Mouse (Mus musculus) left cerebral cortex, postnatal 14 days (tissue): ENCODE results near the gene Apol6. TPM values are rescaled to one million over a fixed set of nuclear protein-coding genes. Genes with fewer than 3 reads are reported as not detected.

Experiments
- DNase-seq, 2 experiments: peaks; one replicate each; pipeline ENCODE4 v3.0.0; 2021 to 2022; ENCODE audit warnings: low spot score in 2 of 2, mixed read lengths in 1 of 2
- intact Hi-C: fragments of 180-260 bp; cut with DNase I; formaldehyde crosslinking; loops from one replicate; pipeline ENCODE4 v1.15.1; 2025
- total RNA-seq, 2 experiments: library from RNA; stranded (reverse); gene quantifications; 2 replicates each; pipeline ENCODE4 v1.2.3; 2021

The Apol6 gene
- total RNA-seq, 2 experiments from 2014 or later, result 0.20 to 0.40 TPM

- intact Hi-C loops, result no loop called here
Measured at GRCm38 (mm10) chr15:77065259-77065852, 20.8 kb downstream of the Apol6 start.

DNA sequence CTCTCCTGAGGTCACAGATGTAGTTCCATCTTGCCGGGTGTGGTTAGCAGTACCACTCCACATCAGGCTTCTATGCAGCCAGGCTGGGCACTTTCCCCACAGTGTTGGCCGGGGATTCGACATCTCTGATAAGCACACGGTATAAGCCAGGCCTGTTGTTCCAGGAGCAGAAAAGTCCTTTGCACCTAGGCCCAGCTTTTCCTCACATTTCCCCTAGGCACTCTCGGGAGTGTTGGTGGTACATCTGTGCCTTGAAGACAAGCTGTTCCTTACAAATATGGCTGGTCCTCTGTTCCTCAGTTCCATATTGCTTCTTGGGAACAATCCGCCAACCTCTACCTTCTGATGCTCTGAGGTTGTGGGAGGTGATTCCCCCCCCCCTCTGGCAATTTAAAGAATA lies 21.7 kb downstream of the Apol6 start:
- intact Hi-C loops, result loop anchor here (2.0 kb wide), 1 partner anchor 71 kb away; no protein-coding TSS in a partner anchor
- DNase-seq, result peak in 1 of 2 experiments; percentile 53

More at GRCm38 (mm10) chr15:77065259-77065852, 20.8 kb downstream of the Apol6 start:
- no peak for DNase-seq

DNA sequence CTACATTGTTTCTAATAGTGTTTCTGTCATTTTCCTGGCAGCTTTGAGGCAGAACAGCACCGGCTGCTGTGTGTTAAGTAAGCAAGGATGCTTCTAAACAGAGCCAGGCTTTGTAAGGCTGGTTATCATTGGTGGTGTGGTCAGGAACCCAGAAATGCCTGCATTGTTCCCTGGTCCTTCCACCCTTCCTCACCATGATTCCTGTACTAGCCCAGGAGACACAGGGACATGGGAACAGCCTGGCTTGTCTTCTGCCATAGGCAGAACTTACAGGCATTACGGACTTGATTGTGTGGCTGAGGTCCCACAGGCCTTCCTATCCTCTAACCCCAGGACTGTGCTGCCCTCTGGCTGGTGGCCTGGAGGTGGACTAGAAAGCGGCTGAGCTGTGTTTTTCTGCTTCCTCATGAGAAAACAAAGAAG lies 23.9 kb downstream of the Apol6 start:
- intact Hi-C loops, result no loop called here
- peak in 1 of 2 experiments; percentile 67 for DNase-seq

GRCm38 (mm10) chr15:77069019-77069418 lies 24.5 kb downstream of the Apol6 start:
- intact Hi-C loops, result no loop called here
- DNase-seq, result peak; percentile 63 to 69

GRCm38 (mm10) chr15:77070745-77071268 lies 26.3 kb downstream of the Apol6 start:
- no peak for DNase-seq
- intact Hi-C loops, result no loop called here

- intact Hi-C loops, result no loop called here
Measured at GRCm38 (mm10) chr15:77071501-77071900, 27.0 kb downstream of the Apol6 start.

GRCm38 (mm10) chr15:77072556-77073163 lies 28.1 kb downstream of the Apol6 start:
- no peak for DNase-seq
- intact Hi-C loops, result no loop called here

More at GRCm38 (mm10) chr15:77071501-77071900, 27.0 kb downstream of the Apol6 start:
- DNase-seq, result peak in 1 of 2 experiments; percentile 55

DNA sequence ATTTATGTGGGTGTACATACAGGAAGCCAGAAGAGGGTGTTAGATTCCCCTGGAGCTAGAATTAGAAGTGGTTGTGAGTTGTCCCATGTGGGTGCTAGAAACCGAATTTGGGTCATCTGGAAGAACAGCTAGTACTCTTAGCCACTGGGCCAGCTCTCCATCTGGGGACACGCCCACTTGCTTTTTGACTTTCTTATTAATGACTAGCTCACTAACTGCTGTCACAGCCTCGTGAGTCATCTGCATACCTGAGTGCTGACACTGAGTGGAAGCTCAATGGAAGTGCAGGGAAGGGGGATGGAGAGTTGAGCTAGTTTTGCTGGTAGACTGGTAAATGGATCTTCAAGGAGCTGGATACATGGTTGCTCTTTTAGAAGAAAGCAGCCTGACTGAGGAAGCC lies 32.0 kb downstream of the Apol6 start:
- peak in 1 of 2 experiments; percentile 64 for DNase-seq
- intact Hi-C loops, result no loop called here

GRCm38 (mm10) chr15:77077906-77078305 lies 33.4 kb downstream of the Apol6 start:
- intact Hi-C loops, result no loop called here
- no peak for DNase-seq

DNA sequence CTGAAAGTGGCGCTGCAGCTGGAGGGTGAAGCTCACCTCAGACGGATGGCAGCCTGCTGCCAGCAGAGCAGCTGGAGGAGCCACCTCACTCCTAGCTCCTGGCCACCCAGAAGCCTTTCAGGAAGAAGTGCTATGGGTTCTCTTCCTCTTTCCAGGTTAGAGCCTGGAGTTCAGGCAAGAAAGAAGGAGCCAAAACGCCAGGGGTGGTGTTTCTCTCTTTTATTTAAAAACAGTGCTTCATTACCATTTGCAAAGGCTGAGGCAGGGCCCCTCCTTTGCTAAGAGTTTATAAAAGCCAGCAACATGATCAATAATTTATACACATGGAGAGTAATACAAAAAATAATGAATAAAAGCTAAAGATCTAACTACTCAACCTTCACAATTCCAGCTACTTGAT lies 34.3 kb downstream of the Apol6 start:
- no peak for DNase-seq
- intact Hi-C loops, result no loop called here

GRCm38 (mm10) chr15:77079256-77079822 lies 34.8 kb downstream of the Apol6 start:
- DNase-seq, result no peak
- intact Hi-C loops, result no loop called here

- intact Hi-C loops, result no loop called here
Measured at GRCm38 (mm10) chr15:77079890-77080361, 35.4 kb downstream of the Apol6 start.

DNA sequence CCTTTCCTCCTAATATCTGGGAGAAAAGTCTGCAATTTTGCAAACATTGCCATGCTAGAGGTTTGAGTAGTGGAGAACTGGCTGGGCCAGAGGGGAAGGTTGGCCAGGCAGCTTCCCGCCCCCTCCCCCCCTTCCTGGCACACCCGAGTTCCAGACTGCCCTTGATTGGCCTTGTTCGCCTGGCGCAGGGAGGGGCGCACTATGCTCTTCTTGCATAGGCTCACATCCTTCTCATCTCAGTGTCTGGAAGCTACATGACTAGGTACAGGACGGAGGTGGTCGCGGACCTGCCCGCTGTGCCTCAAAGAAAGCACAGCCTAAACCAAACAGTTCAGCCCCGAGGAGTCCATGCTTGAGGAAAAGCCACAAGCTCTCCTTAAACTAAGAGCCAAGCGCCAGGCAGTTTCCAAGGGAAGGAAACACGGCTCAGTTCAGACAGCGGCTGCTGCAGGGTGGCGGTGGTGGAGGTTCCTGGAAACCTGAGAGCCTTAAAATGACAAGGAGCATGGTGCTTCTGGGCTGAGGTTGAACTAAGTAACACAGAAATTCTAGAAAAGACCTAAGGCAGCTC lies 36.2 kb downstream of the Apol6 start:
- intact Hi-C loops, result no loop called here
- no peak for DNase-seq

More at GRCm38 (mm10) chr15:77079890-77080361, 35.4 kb downstream of the Apol6 start:
- no peak for DNase-seq

DNA sequence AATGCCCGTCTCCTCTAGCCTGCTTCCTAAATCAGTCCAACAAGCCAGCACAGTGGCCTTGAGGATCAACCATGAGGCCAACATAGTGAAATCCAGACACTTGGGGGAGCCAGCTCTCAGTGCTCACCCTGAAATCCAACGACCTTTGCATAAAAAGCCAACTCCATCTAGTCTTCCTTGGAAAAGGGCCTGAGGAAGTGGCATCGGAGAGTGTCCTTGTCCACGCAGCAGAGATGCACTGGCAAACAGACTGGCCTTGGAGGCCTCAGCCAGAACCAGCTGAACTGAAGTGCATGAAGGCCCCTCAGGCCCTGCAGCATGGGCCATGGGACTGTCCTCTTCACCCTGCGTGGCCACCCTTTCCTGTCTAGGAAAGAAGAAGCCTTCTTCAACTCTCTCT lies 36.9 kb downstream of the Apol6 start:
- intact Hi-C loops, result no loop called here

GRCm38 (mm10) chr15:77085818-77086217 lies 41.3 kb downstream of the Apol6 start:
- intact Hi-C loops, result no loop called here
- no peak for DNase-seq

More for the DNA sequence above, 36.9 kb downstream of the Apol6 start:
- no peak for DNase-seq

GRCm38 (mm10) chr15:77086488-77086887 lies 42.0 kb downstream of the Apol6 start:
- no peak for DNase-seq
- intact Hi-C loops, result no loop called here

GRCm38 (mm10) chr15:77089249-77089648 lies 44.7 kb downstream of the Apol6 start:
- DNase-seq, result no peak
- intact Hi-C loops, result no loop called here

DNA sequence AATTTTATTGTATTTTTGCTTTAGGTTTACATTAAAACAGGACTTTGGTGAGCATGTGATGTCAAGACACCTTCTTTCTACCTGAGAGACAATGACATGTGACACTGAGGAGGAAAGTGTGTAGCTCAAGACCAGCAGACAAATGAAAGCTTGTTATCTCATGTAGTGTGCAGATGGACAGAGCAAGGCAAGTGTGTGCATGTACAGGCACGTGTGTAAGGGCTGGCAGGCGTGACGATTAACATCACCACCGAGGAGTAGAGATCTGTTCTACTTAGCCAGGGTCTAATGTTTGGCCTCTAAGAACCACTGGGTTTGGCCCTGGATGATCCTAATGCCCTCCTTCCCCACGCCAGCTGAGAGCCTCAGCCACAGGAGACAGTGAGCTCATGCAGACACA lies 46.0 kb downstream of the Apol6 start:
- intact Hi-C loops, result no loop called here
- no peak for DNase-seq

GRCm38 (mm10) chr15:77091394-77091793 lies 46.9 kb downstream of the Apol6 start:
- DNase-seq, result peak in 1 of 2 experiments; percentile 75
- intact Hi-C loops, result no loop called here

- intact Hi-C loops, result no loop called here
- no peak for DNase-seq
Measured at GRCm38 (mm10) chr15:77094431-77094830, 49.9 kb downstream of the Apol6 start.
